Mouse (Mus musculus) left cerebral cortex, adult 18-20 months (tissue): ENCODE measurements around the gene Wipi1. TPM values are rescaled to one million over a fixed set of nuclear protein-coding genes. Genes with fewer than 3 reads are reported as not detected.

ENCODE experiments used
- DNase-seq, 2 experiments: peaks; one replicate each; pipeline ENCODE4 v3.0.0; 2021 to 2022; ENCODE audit warnings: low spot score in 2 of 2, mixed read lengths in 1 of 2
- total RNA-seq, 2 experiments: library from RNA; stranded (reverse); gene quantifications; 2 replicates each; pipeline ENCODE4 v1.2.3; 2021

The Wipi1 gene
- total RNA-seq, 2 experiments from 2014 or later = 18.4 to 19.3 TPM

DNA sequence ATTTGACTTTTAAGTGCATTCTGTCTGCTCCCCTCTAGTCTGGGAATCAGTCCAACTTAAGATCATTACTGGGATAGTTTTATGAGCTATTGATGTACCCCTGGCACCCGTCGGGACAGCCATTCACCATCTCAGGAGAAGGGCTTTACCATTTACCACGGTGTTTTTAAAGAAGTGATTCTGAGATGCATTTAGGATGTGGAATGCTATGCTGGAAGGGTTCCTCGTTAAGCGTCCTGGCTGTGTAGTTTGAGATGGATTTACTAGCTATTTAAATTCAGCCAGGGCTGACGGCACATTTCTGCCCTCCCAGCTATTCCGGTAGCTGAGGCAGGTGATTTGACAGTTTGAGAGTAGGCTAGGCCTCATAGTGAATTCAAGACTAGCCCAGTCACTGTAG lies 67.3 kb downstream of the Wipi1 start:
- no peak for DNase-seq

- DNase-seq = no peak
Measured at GRCm38 (mm10) chr11:109543466-109543865, 68.3 kb downstream of the Wipi1 start.

DNA sequence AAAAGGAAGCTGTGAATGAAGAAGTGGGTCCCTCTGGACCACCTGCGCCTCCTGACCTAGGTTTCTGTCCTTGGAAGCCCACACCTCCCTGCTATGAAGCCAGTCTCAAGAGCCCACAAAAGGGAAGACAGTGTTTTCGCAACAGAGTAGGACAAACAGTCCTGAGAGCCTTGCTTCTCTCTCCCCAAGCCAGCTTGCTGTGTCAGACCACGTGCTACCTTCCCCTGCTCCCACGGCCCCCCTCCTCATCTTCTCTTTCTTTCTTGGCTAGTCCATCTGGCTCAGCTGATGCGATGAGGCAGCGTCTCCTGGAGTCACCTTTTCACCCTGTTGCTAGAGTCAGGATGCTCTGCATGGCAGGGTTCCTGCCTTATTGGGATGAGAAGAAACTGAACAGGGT lies 72.5 kb downstream of the Wipi1 start:
- no peak for DNase-seq

- DNase-seq = no peak
Measured at GRCm38 (mm10) chr11:109536939-109537338, 74.8 kb downstream of the Wipi1 start.

- no peak for DNase-seq
Measured at GRCm38 (mm10) chr11:109535966-109536365, 75.8 kb downstream of the Wipi1 start.

- no peak for DNase-seq
Measured at GRCm38 (mm10) chr11:109530030-109530429, 81.7 kb downstream of the Wipi1 start.

DNA sequence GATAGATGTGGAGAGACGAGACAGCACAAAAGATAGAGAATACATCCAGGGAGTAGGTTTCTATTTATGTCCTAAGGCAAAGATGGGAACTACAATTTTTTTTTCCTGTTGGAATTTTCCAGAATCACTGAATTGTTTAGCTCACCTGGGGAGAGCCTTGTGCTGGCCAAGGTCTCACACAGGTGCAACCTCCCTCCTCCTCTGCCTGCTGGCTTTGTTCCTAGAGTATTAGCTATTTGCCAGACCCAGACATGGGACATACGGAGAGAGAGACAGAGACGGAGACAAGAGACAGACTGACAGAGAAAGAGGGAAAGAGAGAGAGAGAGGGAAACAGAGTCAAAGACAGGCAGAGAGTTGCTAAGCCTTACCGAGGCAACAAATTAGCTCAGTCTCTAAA lies 86.2 kb downstream of the Wipi1 start:
- no peak for DNase-seq

DNA sequence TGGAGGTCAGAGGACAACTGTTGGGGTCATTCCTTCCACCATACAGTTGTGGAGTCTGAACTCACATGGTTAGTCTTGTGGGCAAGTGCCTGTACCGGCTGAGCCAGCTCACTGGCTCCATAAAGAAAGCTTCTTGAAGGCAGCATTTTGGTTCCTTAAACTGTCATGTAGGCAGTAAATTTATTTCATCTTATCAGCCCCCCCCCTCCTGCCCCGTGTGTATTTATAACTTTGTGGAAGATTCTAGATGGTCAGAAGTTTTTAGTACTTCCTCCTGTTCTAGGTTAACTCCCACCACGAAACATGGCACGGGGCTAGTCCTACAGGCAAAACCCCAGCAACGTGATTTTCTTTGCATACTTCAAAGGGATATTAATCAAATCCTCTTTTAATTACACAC lies 86.9 kb downstream of the Wipi1 start:
- DNase-seq = no peak

Other genes with a start within 250 kb of the Wipi1 start
- 10 to 100 TPM; 48.2 to 49.2 TPM for gene Gna13, start 249.1 kb downstream of the Wipi1 start, total RNA-seq
- gene 9930022D16Rik, start 198.1 kb downstream of the Wipi1 start, total RNA-seq = not detected
- 10 to 100 TPM; 49.2 to 56.1 TPM for gene Amz2, start 186.0 kb downstream of the Wipi1 start, total RNA-seq
- 10 to 100 TPM; 12.0 to 14.7 TPM for gene Arsg, start 138.6 kb downstream of the Wipi1 start, total RNA-seq
- 10 to 100 TPM in 1 of 2 experiments, 1 to 10 TPM in 1; 8.9 to 11.3 TPM for gene Slc16a6, start 138.4 kb downstream of the Wipi1 start, total RNA-seq
- 100 to 1,000 TPM; 618 to 657 TPM for gene Prkar1a, start 37.4 kb upstream of the Wipi1 start, total RNA-seq
- 10 to 100 TPM; 10.6 to 12.2 TPM for gene Fam20a, start 110.3 kb upstream of the Wipi1 start, total RNA-seq
- not detected for gene 1700012B07Rik, start 216.1 kb upstream of the Wipi1 start, total RNA-seq